Comparison of ENCODE assay signal across 17 mouse cellular contexts in genomic region chr6:113284931-113285330, GRCm38 (mm10). TPM values are rescaled to one million over a fixed set of nuclear protein-coding genes. Genes with fewer than 3 reads are reported as not detected.
"Had no signal": no experiment of that assay in that cellular context is flagged by ENCODE, and none has a peak within 500 bp of the region (broad histone marks: within the 10 kb centered on the region; RNA-seq: fewer than 3 reads in every experiment).

No protein-coding gene starts in this region.

- ATAC-seq: intestine, postnatal 0 days had no signal

- H3K27ac ChIP-seq: layer of hippocampus, adult 2 months; limb, embryonic 13.5 days; liver, embryonic 14.5 days; macrophage; neural tube, embryonic 13.5 days; stomach, embryonic 15.5 days had no signal

- DNase-seq: kidney, postnatal 10 days; kidney, postnatal 4 days; left cerebral cortex, postnatal 4 days; lung, adult 18-20 months; midbrain, embryonic 14.5 days; right cerebral cortex, postnatal 14 days; thymus, adult 2 months; thymus, postnatal 36 days had no signal

- H3K4me3 ChIP-seq: layer of hippocampus, adult 2 months; limb, embryonic 13.5 days; neural tube, embryonic 13.5 days; stomach, embryonic 15.5 days had no signal

- H3K36me3 ChIP-seq: stomach, embryonic 15.5 days had no signal

- H3K9ac ChIP-seq: limb, embryonic 13.5 days; liver, embryonic 14.5 days; neural tube, embryonic 13.5 days; stomach, embryonic 15.5 days had no signal

- H3K4me2 ChIP-seq: limb, embryonic 13.5 days; neural tube, embryonic 13.5 days; stomach, embryonic 15.5 days had no signal

- H3K9me3 ChIP-seq: limb, embryonic 13.5 days; neural tube, embryonic 13.5 days; stomach, embryonic 15.5 days had no signal

RNA-seq across cellular contexts. Expression of gene Cpne9, which starts 2.8 kb away (rescaled TPM):
- total RNA-seq: liver, adult 2 months had no signal
- polyA plus RNA-seq: intestine, postnatal 0 days; liver, adult 2 months; macrophage; small intestine, adult 2 months had no signal
